Mouse (Mus musculus) urinary bladder, adult 2 months (tissue): ENCODE measurements around the gene Pard6a. TPM values are rescaled to one million over a fixed set of nuclear protein-coding genes. Genes with fewer than 3 reads are reported as not detected.

Experiments
- DNase-seq: peaks from one replicate; pipeline ENCODE4 v3.0.0; 2022; ENCODE audit warnings: low spot score
- polyA plus RNA-seq: library from polyadenylated mRNA; depleted of rRNA; stranded (reverse); fragments of >200 nt; gene quantifications from 2 replicates; pipeline ENCODE4 v1.2.3, GENCODE M21; 2012

The Pard6a gene
- polyA plus RNA-seq, 1 experiment, result 15.4 TPM

- peak; percentile 46 for DNase-seq
Observed at GRCm38 (mm10) chr8:105700566-105700965, 382 bp upstream of the Pard6a start.

- no peak for DNase-seq
Observed at GRCm38 (mm10) chr8:105702001-105702401, 1.1 kb downstream of the Pard6a start.

DNA sequence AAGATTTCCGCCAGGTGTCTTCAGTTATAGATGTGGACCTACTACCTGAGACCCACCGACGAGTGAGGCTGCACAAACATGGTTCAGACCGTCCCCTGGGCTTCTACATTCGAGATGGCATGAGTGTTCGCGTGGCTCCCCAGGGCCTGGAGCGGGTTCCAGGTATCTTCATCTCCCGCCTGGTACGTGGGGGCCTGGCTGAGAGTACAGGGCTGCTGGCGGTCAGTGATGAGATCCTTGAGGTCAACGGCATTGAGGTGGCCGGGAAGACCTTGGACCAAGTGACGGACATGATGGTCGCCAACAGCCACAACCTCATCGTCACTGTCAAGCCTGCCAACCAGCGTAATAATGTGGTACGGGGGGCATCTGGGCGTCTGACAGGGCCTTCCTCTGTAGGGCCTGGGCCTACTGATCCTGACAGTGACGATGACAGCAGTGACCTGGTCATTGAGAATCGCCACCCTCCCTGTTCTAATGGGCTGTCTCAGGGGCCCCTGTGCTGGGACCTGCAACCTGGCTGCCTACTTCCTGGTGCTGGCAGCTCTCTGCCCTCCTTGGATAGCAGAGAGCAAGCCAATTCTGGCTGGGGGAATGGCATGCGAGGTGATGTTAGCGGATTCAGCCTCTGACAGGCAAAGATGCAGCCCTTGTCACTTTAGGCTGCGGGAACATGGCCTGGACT, 1.9 kb downstream of the Pard6a start:
- no peak for DNase-seq

DNA sequence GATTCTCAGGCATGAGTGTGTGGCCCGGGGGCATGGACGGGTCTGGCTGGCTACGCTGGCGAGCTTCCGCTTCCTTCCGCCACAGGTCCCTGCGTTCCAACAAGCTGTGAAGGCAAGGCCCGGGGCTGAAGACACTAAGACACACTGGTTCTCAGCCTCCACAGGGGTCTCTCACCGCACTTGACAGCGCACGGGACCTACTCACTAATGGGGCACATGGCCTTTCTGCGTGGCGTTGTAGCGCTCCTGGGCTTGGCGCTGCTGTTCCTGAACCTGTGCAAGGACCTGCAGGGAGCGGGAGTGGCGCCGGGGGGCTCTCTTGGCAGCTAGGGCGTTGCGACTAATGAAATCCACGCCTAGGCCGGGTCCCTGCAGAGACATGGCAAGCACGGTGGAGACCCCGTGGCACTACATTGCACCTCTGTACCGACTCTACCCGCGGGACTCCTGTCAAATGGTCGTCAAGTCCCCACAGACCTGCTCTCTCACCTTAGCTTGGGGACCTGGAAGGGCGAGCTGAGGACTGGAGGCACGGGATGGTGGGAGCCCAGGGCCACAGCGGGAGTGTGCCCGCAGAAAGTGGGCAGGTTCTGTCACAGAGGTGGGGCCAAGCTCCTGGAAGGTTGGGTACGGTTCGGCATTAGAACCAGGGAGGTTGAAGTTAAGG, 3.3 kb downstream of the Pard6a start:
- DNase-seq, result no peak

DNA sequence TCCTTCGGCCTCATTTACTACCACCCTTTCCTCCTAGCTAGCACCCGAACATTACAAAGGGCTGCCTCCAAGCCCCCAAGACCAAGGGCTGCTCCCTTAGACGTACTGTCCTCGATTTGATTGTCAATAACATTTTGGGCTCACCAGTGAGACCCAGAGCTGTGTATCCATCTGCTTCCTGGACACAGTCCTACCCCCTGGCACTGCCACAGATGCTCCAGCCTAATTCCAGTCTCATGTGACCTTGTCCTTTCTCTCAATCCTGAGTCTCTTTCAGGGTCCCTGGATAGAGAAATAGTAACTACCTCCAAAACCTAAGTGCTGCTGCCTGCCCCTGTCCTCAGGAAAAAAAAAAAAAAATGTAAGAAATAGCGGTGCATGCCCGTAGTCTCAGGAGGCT, 4.0 kb downstream of the Pard6a start:
- DNase-seq, result no peak

GRCm38 (mm10) chr8:105706426-105706825, 5.5 kb downstream of the Pard6a start:
- DNase-seq, result no peak

DNA sequence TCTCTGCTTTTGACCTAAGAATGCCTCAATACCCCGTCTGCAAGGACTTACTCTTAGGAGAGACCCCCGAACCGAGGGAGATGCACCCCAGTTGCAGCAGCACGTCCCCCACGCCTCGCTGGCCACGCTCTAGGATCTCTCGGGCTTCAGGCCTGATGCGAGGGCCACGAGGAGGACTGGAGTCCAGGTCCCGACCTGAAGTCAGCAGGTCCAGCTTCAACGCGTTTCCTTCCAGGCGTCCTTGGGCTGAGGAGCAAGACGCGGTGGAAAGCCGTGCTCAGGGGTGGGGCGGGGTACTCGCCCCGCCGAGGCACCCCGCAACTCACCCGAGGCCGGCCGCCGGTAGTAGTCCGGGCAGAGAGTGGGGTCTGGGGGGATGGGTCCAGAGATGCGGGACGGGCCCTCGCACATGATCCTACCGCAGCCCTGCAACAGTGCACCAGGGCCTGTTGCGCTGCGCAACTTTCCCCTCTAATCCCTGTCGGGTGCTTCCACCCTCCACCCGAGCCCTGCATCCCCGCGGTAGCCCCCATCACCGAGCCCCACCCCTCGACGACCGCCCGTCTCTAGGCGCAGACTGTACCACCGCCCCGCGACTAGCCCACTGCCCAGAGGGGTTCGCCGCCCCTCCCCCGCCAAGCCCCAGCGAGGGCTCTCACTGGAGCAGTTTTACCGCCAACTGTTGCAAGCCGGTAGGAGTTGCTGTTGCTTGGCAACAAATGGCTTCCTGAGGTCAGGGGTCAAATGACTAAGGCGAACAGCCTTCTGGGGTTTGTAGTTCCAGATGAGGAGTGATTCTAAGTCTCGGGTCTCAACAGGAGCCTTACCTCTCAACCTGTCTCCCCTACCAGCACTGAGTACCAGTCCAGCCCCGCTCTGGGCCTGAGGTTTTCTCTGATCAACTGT, 6.8 kb downstream of the Pard6a start, which contains the start of the genes 4933405L10Rik and Enkd1:
Gene 4933405L10Rik (plus strand): TSS at position 158 of the 906 bp plus-strand sequence.
Gene Enkd1 (minus strand): TSS at position 713 of the 906 bp plus-strand sequence.
- no peak for DNase-seq

GRCm38 (mm10) chr8:105708675-105709074, 7.7 kb downstream of the Pard6a start:
- no peak for DNase-seq

DNA sequence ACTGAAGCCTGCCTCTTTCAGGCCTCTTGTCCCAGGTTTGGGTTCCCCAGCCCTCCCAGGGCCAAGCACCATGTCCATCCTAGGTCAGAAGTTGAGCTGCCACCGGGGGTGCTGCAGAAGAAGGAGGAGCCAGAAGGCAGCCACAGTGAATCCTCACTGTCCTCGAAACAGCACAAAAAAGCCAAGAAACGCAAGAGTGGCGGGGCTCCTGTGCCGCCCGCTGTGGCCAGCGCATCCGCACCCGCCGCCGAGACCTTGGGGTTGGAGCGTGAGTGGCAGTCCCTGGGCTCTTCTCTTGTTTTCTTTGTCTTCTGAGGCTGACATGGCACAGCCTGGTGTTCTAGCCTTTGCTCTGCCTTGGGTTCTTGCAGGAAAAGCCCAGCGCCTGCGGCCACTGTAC, 8.4 kb downstream of the Pard6a start:
- DNase-seq, result no peak

DNA sequence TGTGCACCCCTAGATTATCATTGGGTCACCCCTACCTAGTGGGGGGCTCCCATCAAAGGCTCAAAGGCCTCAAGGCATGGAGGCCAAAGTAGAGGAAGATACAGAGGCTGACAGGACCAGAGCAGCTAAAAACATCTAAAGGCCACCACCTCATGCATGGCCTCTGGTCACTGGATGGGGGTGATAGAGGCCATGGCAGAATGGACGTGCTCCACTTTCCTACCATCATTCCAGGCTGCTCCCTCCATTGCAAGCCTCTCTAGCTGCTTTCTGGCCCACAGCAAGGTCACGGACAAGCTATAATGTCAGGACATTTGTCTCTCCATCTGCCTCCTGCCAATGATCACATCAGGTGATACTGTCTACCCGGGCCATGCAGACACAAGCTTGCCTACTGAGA, 11.3 kb downstream of the Pard6a start:
- DNase-seq, result no peak

DNA sequence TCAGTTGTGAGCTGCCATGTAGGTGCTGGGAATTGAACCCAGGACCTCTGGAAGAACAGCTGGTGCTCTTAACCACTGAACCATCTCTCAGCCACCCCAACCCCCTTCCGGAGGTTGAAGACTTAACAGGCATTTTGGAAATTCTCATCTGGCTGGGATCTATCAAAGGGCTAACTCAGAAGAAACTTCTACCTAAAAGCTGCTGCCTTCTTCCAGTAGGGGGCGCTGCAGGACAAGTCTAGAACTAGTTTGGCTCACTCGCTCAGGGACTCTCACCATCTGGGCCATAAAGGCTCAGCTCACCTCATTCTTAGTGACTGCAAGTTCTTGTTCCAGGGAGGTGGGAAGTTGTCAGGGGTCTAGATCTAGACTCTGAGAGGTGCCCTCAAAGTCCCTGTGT, 13.2 kb downstream of the Pard6a start:
- peak; percentile 73 for DNase-seq

- no peak for DNase-seq
Observed at GRCm38 (mm10) chr8:105715042-105715441, 14.1 kb downstream of the Pard6a start.

- DNase-seq, result no peak
Observed at GRCm38 (mm10) chr8:105716302-105716945, 15.5 kb downstream of the Pard6a start.

- DNase-seq, result no peak
Observed at GRCm38 (mm10) chr8:105719637-105720036, 18.7 kb downstream of the Pard6a start.

- no peak for DNase-seq
Observed at GRCm38 (mm10) chr8:105722861-105723260, 21.9 kb downstream of the Pard6a start.

GRCm38 (mm10) chr8:105725726-105726125, 24.8 kb downstream of the Pard6a start:
- DNase-seq, result no peak

GRCm38 (mm10) chr8:105727397-105728124, 26.6 kb downstream of the Pard6a start:
- no peak for DNase-seq

DNA sequence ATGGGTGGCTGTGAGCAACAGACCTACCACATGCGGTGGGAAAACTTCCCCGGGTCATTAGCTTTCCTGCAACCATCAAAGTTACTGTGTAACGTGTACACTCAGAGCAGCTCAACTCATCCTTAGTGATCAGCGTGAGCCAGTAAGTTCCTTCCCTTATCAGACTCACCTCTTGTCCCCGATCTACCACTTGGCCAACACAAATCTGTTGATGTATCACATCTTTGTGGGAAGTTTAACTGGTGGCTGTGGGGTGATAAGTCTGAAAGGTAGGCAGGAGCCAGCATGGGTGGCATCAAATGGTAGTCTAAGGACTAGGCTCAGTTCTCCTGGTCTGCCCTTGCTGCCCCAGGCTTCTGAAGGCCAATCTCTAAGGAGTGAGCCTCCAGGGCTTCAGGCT, 31.2 kb downstream of the Pard6a start:
- DNase-seq, result no peak

DNA sequence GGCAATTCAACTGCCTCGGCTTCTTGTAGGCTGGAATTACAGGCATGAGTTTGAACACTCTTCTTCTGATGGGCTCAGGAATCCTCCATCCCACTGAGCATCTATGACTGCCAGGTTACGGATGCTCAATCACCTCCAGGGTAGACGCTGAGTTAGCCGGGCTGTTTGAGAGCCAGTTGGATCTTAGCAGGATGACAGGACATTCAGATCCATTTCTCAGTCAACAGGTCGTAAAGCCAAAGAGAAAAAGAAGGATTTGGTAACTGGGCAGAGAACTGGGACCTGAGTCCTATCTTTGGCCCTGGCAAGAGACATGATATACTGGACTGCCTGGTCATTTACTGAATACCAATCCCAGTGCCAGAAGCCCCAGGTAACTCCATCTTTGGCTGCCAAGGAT, 38.3 kb downstream of the Pard6a start:
- DNase-seq, result no peak

GRCm38 (mm10) chr8:105743301-105743700, 42.4 kb downstream of the Pard6a start:
- DNase-seq, result no peak

DNA sequence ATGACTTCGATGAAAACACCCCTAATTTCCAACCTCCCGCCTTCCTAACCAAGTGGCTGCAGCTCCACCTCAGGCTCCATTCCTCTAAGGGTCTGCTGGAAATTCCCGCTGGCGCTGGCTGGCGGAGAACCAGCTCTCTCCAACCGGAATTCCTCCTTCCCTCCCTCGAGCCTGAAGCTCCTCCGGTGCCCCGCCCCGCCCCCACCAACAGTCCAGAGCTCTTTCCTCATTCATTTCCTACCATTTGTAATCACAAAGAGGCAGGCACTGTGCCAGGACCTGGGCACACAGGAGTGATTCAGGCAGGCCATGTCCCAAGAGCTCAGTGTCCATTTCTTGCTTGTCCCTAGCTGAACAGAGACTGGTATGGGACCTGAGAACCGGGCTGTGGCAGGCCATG, 49.7 kb downstream of the Pard6a start:
- DNase-seq, result no peak
